Mouse (Mus musculus) kidney, embryonic 15.5 days (tissue): Measurements from ENCODE around the gene Sacm1l. TPM values are rescaled to one million over a fixed set of nuclear protein-coding genes. Genes with fewer than 3 reads are reported as not detected.

Experiments used
- ATAC-seq: fragments of 200-750 bp; cut with Nextera tagmentation; replicated peaks from 2 replicates; pipeline ENCODE4 v1.8.0; 2017; ENCODE audit warnings: moderate TSS enrichment; ENCODE audit not compliant: low FRiP score
- H3K27ac ChIP-seq: fragments of 300-500 bp; sonication (generic); 2 replicates; pipeline ENCODE4 v1.5.1; 2015; ENCODE audit warnings: mild to moderate bottlenecking, inconsistent platforms
- H3K27me3 ChIP-seq: fragments of 300-500 bp; sonication (generic); 2 replicates; pipeline ENCODE4 v1.6.1; 2015; ENCODE audit warnings: inconsistent platforms
- H3K36me3 ChIP-seq: fragments of 300-500 bp; sonication (generic); 2 replicates; pipeline ENCODE4 v1.6.1; 2015; ENCODE audit warnings: inconsistent platforms
- H3K4me1 ChIP-seq: fragments of 300-500 bp; sonication (generic); 2 replicates; pipeline ENCODE4 v1.6.1; 2015; ENCODE audit warnings: inconsistent platforms
- H3K4me2 ChIP-seq: fragments of 300-500 bp; sonication (generic); 2 replicates; pipeline ENCODE4 v1.6.1; 2015; ENCODE audit warnings: moderate library complexity, mild to moderate bottlenecking, inconsistent platforms
- H3K4me3 ChIP-seq: fragments of 300-500 bp; sonication (generic); replicated peaks from 2 replicates; pipeline ENCODE4 v1.5.1; 2015; ENCODE audit warnings: mild to moderate bottlenecking, inconsistent platforms
- H3K9ac ChIP-seq: fragments of 300-500 bp; sonication (generic); 2 replicates; pipeline ENCODE4 v1.6.1; 2015; ENCODE audit warnings: mild to moderate bottlenecking, inconsistent platforms
- H3K9me3 ChIP-seq: fragments of 300-500 bp; sonication (generic); replicated peaks from 2 replicates; pipeline ENCODE4 v1.6.1; 2016; ENCODE audit warnings: inconsistent platforms
- WGBS: fragments of 180-500 bp; shearing (Covaris S2); methylation state at CpG from one replicate; pipeline ENCODE4 v1.1.7; 2015; ENCODE audit warnings: mixed read lengths; 5-methylcytosine and 5-hydroxymethylcytosine counted together
- polyA plus RNA-seq: library from polyadenylated mRNA; unstranded; fragments of >200 nt; fragmentation: Nextera tagmentation; extraction: Ambion mirVana; gene quantifications from 2 replicates; pipeline ENCODE4 v1.2.1, GENCODE M21; 2015

Sacm1l gene
- polyA plus RNA-seq, 1 experiment from 2014 or later: 56.1 TPM

- no peaks in the 10 kb centered on the region for H3K36me3 ChIP-seq
- no peak for ATAC-seq
- H3K4me1 ChIP-seq: peaks cover 30% of the 10 kb centered on the region
- peak overlapping the region; percentile 96 for H3K27ac ChIP-seq
- peak overlapping the region; percentile 64 for H3K4me2 ChIP-seq
- H3K4me3 ChIP-seq: peak overlapping the region; percentile 84
- no peaks in the 10 kb centered on the region for H3K9me3 ChIP-seq
- 0% methylated on average over 13 of the region's 13 CpGs for WGBS
- H3K27me3 ChIP-seq: no peaks in the 10 kb centered on the region
- H3K9ac ChIP-seq: peak overlapping the region; percentile 97
Measured at GRCm38 (mm10) chr9:123530158-123530475, 558 bp downstream of the Sacm1l start.

- H3K4me3 ChIP-seq: peak overlapping the region; percentile 84
- peak overlapping the region; percentile 64 for H3K4me2 ChIP-seq
- peaks cover 30% of the 10 kb centered on the region for H3K4me1 ChIP-seq
- H3K27me3 ChIP-seq: no peaks in the 10 kb centered on the region
- no peak for ATAC-seq
- no peaks in the 10 kb centered on the region for H3K9me3 ChIP-seq
- H3K9ac ChIP-seq: peak overlapping the region; percentile 97
- H3K36me3 ChIP-seq: peaks cover 2% of the 10 kb centered on the region; the same call in 1 of the 2 replicates
- 27% methylated on average over 11 of the region's 11 CpGs for WGBS
- H3K27ac ChIP-seq: peak overlapping the region; percentile 96
Measured at GRCm38 (mm10) chr9:123530566-123531130, 1.1 kb downstream of the Sacm1l start.

- peak overlapping the region; percentile 96; the same call in 1 of the 2 replicates for H3K27ac ChIP-seq
- peaks cover 5% of the 10 kb centered on the region; the same call in 1 of the 2 replicates for H3K36me3 ChIP-seq
- no peak for ATAC-seq
- peaks cover 30% of the 10 kb centered on the region for H3K4me1 ChIP-seq
- H3K27me3 ChIP-seq: no peaks in the 10 kb centered on the region
- H3K9ac ChIP-seq: peak overlapping the region; percentile 97; the same call in 1 of the 2 replicates
- no peaks in the 10 kb centered on the region for H3K9me3 ChIP-seq
- peak overlapping the region; percentile 64 for H3K4me2 ChIP-seq
- peak overlapping the region; percentile 84 for H3K4me3 ChIP-seq
Measured at GRCm38 (mm10) chr9:123531234-123531633, 1.7 kb downstream of the Sacm1l start.

GRCm38 (mm10) chr9:123536613-123537012, 7.1 kb downstream of the Sacm1l start:
- 93% methylated on average over 2 of the region's 2 CpGs for WGBS
- peaks cover 32% of the 10 kb centered on the region for H3K4me1 ChIP-seq
- no peaks in the 10 kb centered on the region for H3K27me3 ChIP-seq
- no peak overlapping the region for H3K27ac ChIP-seq
- no peak for ATAC-seq
- peaks cover 5% of the 10 kb centered on the region; the same call in 1 of the 2 replicates for H3K36me3 ChIP-seq
- H3K9me3 ChIP-seq: no peaks in the 10 kb centered on the region
- H3K4me2 ChIP-seq: no peak overlapping the region
- no peak overlapping the region for H3K9ac ChIP-seq
- H3K4me3 ChIP-seq: no peak overlapping the region

- H3K4me2 ChIP-seq: no peak overlapping the region
- WGBS: 51% methylated on average over 4 of the region's 4 CpGs
- H3K4me1 ChIP-seq: peaks cover 21% of the 10 kb centered on the region
- H3K36me3 ChIP-seq: peaks cover 10% of the 10 kb centered on the region
- no peaks in the 10 kb centered on the region for H3K9me3 ChIP-seq
- no peak overlapping the region for H3K9ac ChIP-seq
- H3K27me3 ChIP-seq: no peaks in the 10 kb centered on the region
- no peak overlapping the region; the same call in 1 of the 2 replicates for H3K27ac ChIP-seq
- ATAC-seq: no peak
- H3K4me3 ChIP-seq: no peak overlapping the region
Measured at GRCm38 (mm10) chr9:123538189-123538588, 8.6 kb downstream of the Sacm1l start.

GRCm38 (mm10) chr9:123539093-123539492, 9.5 kb downstream of the Sacm1l start:
- WGBS: 55% methylated on average over 1 of the region's 1 CpGs
- no peaks in the 10 kb centered on the region for H3K9me3 ChIP-seq
- H3K27ac ChIP-seq: 0 out of 2 replicates have a peak overlapping the region, but pooled peaks have one; percentile 4
- no peak for ATAC-seq
- peaks cover 18% of the 10 kb centered on the region for H3K36me3 ChIP-seq
- no peak overlapping the region for H3K4me2 ChIP-seq
- no peak overlapping the region for H3K9ac ChIP-seq
- no peak overlapping the region for H3K4me3 ChIP-seq
- H3K4me1 ChIP-seq: peaks cover 21% of the 10 kb centered on the region
- no peaks in the 10 kb centered on the region for H3K27me3 ChIP-seq

- ATAC-seq: peak; percentile 74; the same call in 1 of the 2 replicates
- Histone ChIP-seq H3K4me1 (peaks cover 21% of the 10 kb centered on the region), H3K9me3 (no peaks in the 10 kb centered on the region), H3K27ac (peak overlapping the region; percentile 54), H3K9ac (no peak overlapping the region), H3K27me3 (no peaks in the 10 kb centered on the region), H3K4me2 (no peak overlapping the region), H3K4me3 (no peak overlapping the region), H3K36me3 (peaks cover 21% of the 10 kb centered on the region)
- WGBS: 70% methylated on average over 2 of the region's 2 CpGs
Measured at GRCm38 (mm10) chr9:123539823-123540222, 10.3 kb downstream of the Sacm1l start.

- WGBS: 48% methylated on average over 3 of the region's 3 CpGs
- no peak for ATAC-seq
- H3K9me3 ChIP-seq: no peaks in the 10 kb centered on the region
- H3K4me2 ChIP-seq: no peak overlapping the region
- no peaks in the 10 kb centered on the region for H3K4me1 ChIP-seq
- no peak overlapping the region for H3K9ac ChIP-seq
- H3K27ac ChIP-seq: no peak overlapping the region
- H3K27me3 ChIP-seq: no peaks in the 10 kb centered on the region
- H3K36me3 ChIP-seq: peaks cover 93% of the 10 kb centered on the region
- H3K4me3 ChIP-seq: no peak overlapping the region
Measured at GRCm38 (mm10) chr9:123554599-123554998, 25.0 kb downstream of the Sacm1l start.

- Histone ChIP-seq H3K4me2 (no peak overlapping the region), H3K9ac (no peak overlapping the region), H3K36me3 (peaks cover 51% of the 10 kb centered on the region), H3K4me3 (no peak overlapping the region), H3K27ac (no peak overlapping the region), H3K9me3 (no peaks in the 10 kb centered on the region), H3K27me3 (no peaks in the 10 kb centered on the region), H3K4me1 (no peaks in the 10 kb centered on the region)
- 82% methylated on average over 10 of the region's 10 CpGs for WGBS
- no peak for ATAC-seq
Measured at GRCm38 (mm10) chr9:123577360-123578192, 48.0 kb downstream of the Sacm1l start.

GRCm38 (mm10) chr9:123589240-123589910, 59.8 kb downstream of the Sacm1l start:
- 65% methylated on average over 7 of the region's 7 CpGs for WGBS
- H3K27ac ChIP-seq: no peak overlapping the region
- peak; percentile 70; the same call in 1 of the 2 replicates for ATAC-seq

GRCm38 (mm10) chr9:123595194-123595593, 65.6 kb downstream of the Sacm1l start:
- H3K27ac ChIP-seq: no peak overlapping the region
- no peaks in the 10 kb centered on the region for H3K4me1 ChIP-seq
- H3K4me2 ChIP-seq: no peak overlapping the region
- 94% methylated on average over 4 of the region's 4 CpGs for WGBS
- peaks cover 30% of the 10 kb centered on the region for H3K36me3 ChIP-seq
- no peak overlapping the region for H3K4me3 ChIP-seq
- H3K27me3 ChIP-seq: no peaks in the 10 kb centered on the region
- no peaks in the 10 kb centered on the region for H3K9me3 ChIP-seq
- ATAC-seq: no peak
- H3K9ac ChIP-seq: no peak overlapping the region

More at GRCm38 (mm10) chr9:123589240-123589910, 59.8 kb downstream of the Sacm1l start:
- H3K4me2 ChIP-seq: no peak overlapping the region
- H3K9me3 ChIP-seq: no peaks in the 10 kb centered on the region
- H3K27me3 ChIP-seq: no peaks in the 10 kb centered on the region
- H3K4me3 ChIP-seq: no peak overlapping the region
- no peak overlapping the region for H3K9ac ChIP-seq
- no peaks in the 10 kb centered on the region for H3K4me1 ChIP-seq
- peaks cover 57% of the 10 kb centered on the region for H3K36me3 ChIP-seq

- no peaks in the 10 kb centered on the region for H3K4me1 ChIP-seq
- no peak overlapping the region for H3K9ac ChIP-seq
- 96% methylated on average over 2 of the region's 2 CpGs for WGBS
- H3K4me2 ChIP-seq: no peak overlapping the region
- no peaks in the 10 kb centered on the region for H3K9me3 ChIP-seq
- no peak overlapping the region for H3K4me3 ChIP-seq
- H3K27me3 ChIP-seq: no peaks in the 10 kb centered on the region
- no peak overlapping the region for H3K27ac ChIP-seq
- ATAC-seq: no peak
- peaks cover 21% of the 10 kb centered on the region for H3K36me3 ChIP-seq
Measured at GRCm38 (mm10) chr9:123596910-123597309, 67.4 kb downstream of the Sacm1l start.
